Mouse (Mus musculus): ENCODE results near the gene Ficd. TPM values are rescaled to one million over a fixed set of nuclear protein-coding genes. Genes with fewer than 3 reads are reported as not detected.
"Not testable (repeated sequence)": the region's sequence is repeated elsewhere in the genome, so short reads cannot be mapped to it uniquely, and the experiment has no call there.

Gene Ficd
- polyA plus RNA-seq, 1 experiment: 5.0 TPM

GRCm38 (mm10) chr5:113775585-113775984 lies 40.0 kb downstream of the Ficd start:
- TF ChIP-seq SRF (IDR thresholded peaks at IDR 0.05; ENCODE audit: control insufficient read depth, insufficient read length, low read depth): no peak
- no peak for TF ChIP-seq E2F4 (IDR thresholded peaks at IDR 0.05; ENCODE audit: insufficient read depth)
- TF ChIP-seq POLR2AphosphoS2 (IDR thresholded peaks at IDR 0.05; ENCODE audit: insufficient read length, low read depth): no peak
- no peak for TF ChIP-seq TCF3 (IDR thresholded peaks at IDR 0.05; ENCODE audit: insufficient read length, low read depth)
- no peak for TF ChIP-seq USF1 (IDR thresholded peaks at IDR 0.05; ENCODE audit: low read depth)
- no peak for TF ChIP-seq MYOG (IDR thresholded peaks at IDR 0.05; ENCODE audit: control insufficient read depth in 1 of 3, insufficient read depth in 1 of 3, insufficient read length in 2 of 3, low read depth in 2 of 3)
- no peak for TF ChIP-seq REST (IDR thresholded peaks at IDR 0.05; ENCODE audit: insufficient read depth, insufficient read length)
- no peaks in the 10 kb centered on the region for H3K27me3 ChIP-seq (ENCODE audit: control insufficient read depth, insufficient read depth, insufficient read length)

GRCm38 (mm10) chr5:113776128-113776895 lies 40.7 kb downstream of the Ficd start:
- no peak for TF ChIP-seq USF1 (IDR thresholded peaks at IDR 0.05; ENCODE audit: low read depth)
- no peak for TF ChIP-seq E2F4 (IDR thresholded peaks at IDR 0.05; ENCODE audit: insufficient read depth)
- TF ChIP-seq CEBPB (IDR thresholded peaks at IDR 0.05; ENCODE audit: insufficient read depth, poor library complexity, severe bottlenecking): no peak
- no peak for TF ChIP-seq MAX (IDR thresholded peaks at IDR 0.05; ENCODE audit: low read depth)
- no peak for TF ChIP-seq POLR2A (IDR thresholded peaks at IDR 0.05; ENCODE audit: insufficient read length, low read depth)
- no peak for TF ChIP-seq MYOD1 (IDR thresholded peaks at IDR 0.05; ENCODE audit: control insufficient read depth in 1 of 3, insufficient read length in 2 of 3, low read depth in 2 of 3)
- no peak for TF ChIP-seq REST (IDR thresholded peaks at IDR 0.05; ENCODE audit: insufficient read depth, insufficient read length)
- TF ChIP-seq SRF (IDR thresholded peaks at IDR 0.05; ENCODE audit: control insufficient read depth, insufficient read length, low read depth): no peak
- no peak for TF ChIP-seq POLR2AphosphoS2 (IDR thresholded peaks at IDR 0.05; ENCODE audit: insufficient read length, low read depth)
- no peak for TF ChIP-seq TCF12 (IDR thresholded peaks at IDR 0.05; ENCODE audit: insufficient read depth, poor library complexity, severe bottlenecking)
- no peak for TF ChIP-seq TCF3 (IDR thresholded peaks at IDR 0.05; ENCODE audit: insufficient read length, low read depth)
- no peak for TF ChIP-seq MYOG (IDR thresholded peaks at IDR 0.05; ENCODE audit: control insufficient read depth in 1 of 3, insufficient read depth in 1 of 3, insufficient read length in 2 of 3, low read depth in 2 of 3)
- H3K4me3 ChIP-seq: no peak overlapping the region

More at GRCm38 (mm10) chr5:113775585-113775984, 40.0 kb downstream of the Ficd start:
- H3K4me3 ChIP-seq: no peak overlapping the region
- H3K36me3 ChIP-seq (ENCODE audit: control insufficient read depth, insufficient read depth): no peaks in the 10 kb centered on the region
- peaks cover 20% of the 10 kb centered on the region for H3K79me2 ChIP-seq (ENCODE audit: control insufficient read depth, insufficient read depth)
- no peak overlapping the region for H3ac ChIP-seq (ENCODE audit: control insufficient read depth, insufficient read length)
- H3K4me2 ChIP-seq (ENCODE audit: low read depth): no peak overlapping the region

GRCm38 (mm10) chr5:113776896-113777226 lies 41.3 kb downstream of the Ficd start:
- Histone ChIP-seq H3K27me3 (ENCODE audit: control insufficient read depth, insufficient read depth, insufficient read length) (no peaks in the 10 kb centered on the region), H3K36me3 (ENCODE audit: control insufficient read depth, insufficient read depth) (no peaks in the 10 kb centered on the region), H3K79me2 (ENCODE audit: control insufficient read depth, insufficient read depth) (peaks cover 14% of the 10 kb centered on the region), H3K4me2 (ENCODE audit: low read depth) (no peak overlapping the region), H3ac (ENCODE audit: control insufficient read depth, insufficient read length) (no peak overlapping the region), H3K4me3 (no peak overlapping the region)
- TF ChIP-seq MAX (IDR thresholded peaks at IDR 0.05; ENCODE audit: low read depth): no peak
- TF ChIP-seq MYOG (IDR thresholded peaks at IDR 0.05; ENCODE audit: control insufficient read depth in 1 of 3, insufficient read depth in 1 of 3, insufficient read length in 2 of 3, low read depth in 2 of 3): no peak
- TF ChIP-seq TCF12 (IDR thresholded peaks at IDR 0.05; ENCODE audit: insufficient read depth, poor library complexity, severe bottlenecking): no peak
- no peak for TF ChIP-seq POLR2AphosphoS2 (IDR thresholded peaks at IDR 0.05; ENCODE audit: insufficient read length, low read depth)
- TF ChIP-seq TCF3 (IDR thresholded peaks at IDR 0.05; ENCODE audit: insufficient read length, low read depth): no peak
- TF ChIP-seq REST (IDR thresholded peaks at IDR 0.05; ENCODE audit: insufficient read depth, insufficient read length): no peak
- no peak for TF ChIP-seq POLR2A (IDR thresholded peaks at IDR 0.05; ENCODE audit: insufficient read length, low read depth)
- no peak for TF ChIP-seq E2F4 (IDR thresholded peaks at IDR 0.05; ENCODE audit: insufficient read depth)
- no peak for TF ChIP-seq USF1 (IDR thresholded peaks at IDR 0.05; ENCODE audit: low read depth)
- no peak for TF ChIP-seq CEBPB (IDR thresholded peaks at IDR 0.05; ENCODE audit: insufficient read depth, poor library complexity, severe bottlenecking)
- TF ChIP-seq MYOD1 (IDR thresholded peaks at IDR 0.05; ENCODE audit: control insufficient read depth in 1 of 3, insufficient read length in 2 of 3, low read depth in 2 of 3): no peak

More at GRCm38 (mm10) chr5:113776128-113776895, 40.7 kb downstream of the Ficd start:
- H3ac ChIP-seq (ENCODE audit: control insufficient read depth, insufficient read length): no peak overlapping the region
- H3K4me2 ChIP-seq (ENCODE audit: low read depth): no peak overlapping the region
- H3K27me3 ChIP-seq (ENCODE audit: control insufficient read depth, insufficient read depth, insufficient read length): no peaks in the 10 kb centered on the region
- H3K36me3 ChIP-seq (ENCODE audit: control insufficient read depth, insufficient read depth): no peaks in the 10 kb centered on the region
- H3K79me2 ChIP-seq (ENCODE audit: control insufficient read depth, insufficient read depth): peaks cover 14% of the 10 kb centered on the region

GRCm38 (mm10) chr5:113777728-113778127 lies 42.1 kb downstream of the Ficd start:
- H3ac ChIP-seq (ENCODE audit: control insufficient read depth, insufficient read length): not testable (repeated sequence)
- peaks cover 14% of the 10 kb centered on the region for H3K79me2 ChIP-seq (ENCODE audit: control insufficient read depth, insufficient read depth)

GRCm38 (mm10) chr5:113779569-113779968 lies 44.0 kb downstream of the Ficd start:
- no peaks in the 10 kb centered on the region for H3K36me3 ChIP-seq (ENCODE audit: control insufficient read depth, insufficient read depth)
- no peak overlapping the region for H3ac ChIP-seq (ENCODE audit: control insufficient read depth, insufficient read length)
- TF ChIP-seq MYOG (IDR thresholded peaks at IDR 0.05; ENCODE audit: control insufficient read depth in 1 of 3, insufficient read depth in 1 of 3, insufficient read length in 2 of 3, low read depth in 2 of 3): no peak
- H3K4me3 ChIP-seq: no peak overlapping the region
- no peak overlapping the region for H3K4me2 ChIP-seq (ENCODE audit: low read depth)
- H3K79me2 ChIP-seq (ENCODE audit: control insufficient read depth, insufficient read depth): peaks cover under 1% of the 10 kb centered on the region
- no peaks in the 10 kb centered on the region for H3K27me3 ChIP-seq (ENCODE audit: control insufficient read depth, insufficient read depth, insufficient read length)

More at GRCm38 (mm10) chr5:113777728-113778127, 42.1 kb downstream of the Ficd start:
- not testable (repeated sequence) for H3K27me3 ChIP-seq (ENCODE audit: control insufficient read depth, insufficient read depth, insufficient read length); H3K4me3 ChIP-seq; H3K36me3 ChIP-seq (ENCODE audit: control insufficient read depth, insufficient read depth); H3K4me2 ChIP-seq (ENCODE audit: low read depth)
